Comparison of ENCODE assay signal across 10 mouse cellular contexts in the genomic region with DNA sequence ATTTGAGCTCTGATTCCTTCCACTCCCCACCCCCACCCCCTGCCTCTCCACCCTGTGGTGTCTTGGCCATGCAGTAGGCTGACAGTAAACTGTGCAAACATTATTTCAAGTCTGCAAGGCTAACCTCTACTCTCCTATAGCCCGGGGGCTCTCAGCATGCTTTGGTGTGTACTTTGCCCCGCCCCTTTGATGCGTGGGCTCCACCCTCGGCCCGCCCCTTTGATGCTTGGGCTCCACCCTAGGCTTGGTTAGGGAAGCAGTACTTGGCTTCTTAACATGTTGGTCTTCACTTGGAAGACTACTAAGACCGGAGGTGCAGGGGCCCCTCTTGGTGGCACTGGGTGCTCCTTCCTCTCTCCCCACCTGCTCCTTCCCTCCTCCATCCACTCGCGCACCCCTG. TPM values are rescaled to one million over a fixed set of nuclear protein-coding genes. Genes with fewer than 3 reads are reported as not detected.
A peak's percentile ranks its signal among the peaks of the same experiment; 100 is the strongest.
DNase-seq lines count a peak whose midpoint lies in the region; ATAC-seq and TF ChIP-seq lines count a peak whose summit lies in the region.
"Had no signal": no experiment of that assay in that cellular context is flagged by ENCODE, and none has a peak within 500 bp of the region (broad histone marks: within the 10 kb centered on the region; RNA-seq: fewer than 3 reads in every experiment).

No protein-coding gene starts in this region.

- H3K9ac ChIP-seq in embryonic facial prominence, embryonic 13.5 days, result no peak overlapping the region
- no peak overlapping the region for H3K9ac ChIP-seq in liver, postnatal 0 days (replicated peaks)
- no peak overlapping the region for H3K9ac ChIP-seq in midbrain, embryonic 14.5 days (replicated peaks; ENCODE audit: low read length)
- H3K9ac ChIP-seq: kidney, embryonic 15.5 days had no signal

- no peak overlapping the region for H3K27ac ChIP-seq in embryonic facial prominence, embryonic 13.5 days
- no peak overlapping the region for H3K27ac ChIP-seq in embryonic facial prominence, embryonic 10.5 days (replicated peaks)
- H3K27ac ChIP-seq in liver, postnatal 0 days (ENCODE audit: low read depth), result no peak overlapping the region
- H3K27ac ChIP-seq in midbrain, embryonic 14.5 days (replicated peaks; ENCODE audit: low read depth, low read length), result no peak overlapping the region; the same call in 1 of the 2 replicates
- no peak overlapping the region for H3K27ac ChIP-seq in kidney, adult 2 months (ENCODE audit: insufficient read depth, low read depth, low read length)
- H3K27ac ChIP-seq: kidney, embryonic 15.5 days had no signal

- H3K4me2 ChIP-seq in embryonic facial prominence, embryonic 13.5 days, result peak overlapping the region; percentile 91; the same call in 1 of the 2 replicates
- H3K4me2 ChIP-seq in liver, postnatal 0 days (ENCODE audit: low read depth, low read length), result no peak overlapping the region
- peak overlapping the region; percentile 79 for H3K4me2 ChIP-seq in midbrain, embryonic 14.5 days (ENCODE audit: low read length)
- H3K4me2 ChIP-seq: kidney, embryonic 15.5 days had no signal

- H3K36me3 ChIP-seq in embryonic facial prominence, embryonic 13.5 days, result 0 out of 2 replicates have a peak, but pooled peaks cover 3% of the 10 kb centered on the region
- H3K36me3 ChIP-seq in embryonic facial prominence, embryonic 10.5 days (replicated peaks), result no peaks in the 10 kb centered on the region; the same call in 1 of the 2 replicates
- H3K36me3 ChIP-seq in liver, postnatal 0 days (replicated peaks; ENCODE audit: insufficient read depth, low read length), result no peaks in the 10 kb centered on the region
- no peaks in the 10 kb centered on the region for H3K36me3 ChIP-seq in midbrain, embryonic 14.5 days (ENCODE audit: control insufficient read depth, insufficient read depth, low read length)
- H3K36me3 ChIP-seq in kidney, adult 2 months (ENCODE audit: control insufficient read depth, insufficient read depth, low read length), result no peaks in the 10 kb centered on the region
- H3K36me3 ChIP-seq: kidney, embryonic 15.5 days had no signal

- no peak for TF ChIP-seq CTCF in liver, postnatal 0 days (IDR thresholded peaks at IDR 0.05; ENCODE audit: low read depth)
- TF ChIP-seq CTCF in kidney, adult 2 months (conservative IDR thresholded peaks at IDR 0.05; ENCODE audit: insufficient read depth, insufficient read length, low read depth, low read length), result no peak

- no peak for ATAC-seq in embryonic facial prominence, embryonic 13.5 days (ENCODE audit: insufficient number of reproducible peaks, insufficient read depth, low FRiP score, low TSS enrichment, low read depth)
- ATAC-seq in liver, postnatal 0 days, result no peak
- ATAC-seq in midbrain, embryonic 14.5 days (ENCODE audit: low FRiP score, low TSS enrichment), result no peak
- ATAC-seq in activated CD4-positive, CD25-positive, alpha-beta regulatory T cell, adult 4 months, result no peak

- no peak overlapping the region for H3K4me3 ChIP-seq in embryonic facial prominence, embryonic 13.5 days
- H3K4me3 ChIP-seq in embryonic facial prominence, embryonic 10.5 days, result no peak overlapping the region
- no peak overlapping the region for H3K4me3 ChIP-seq in liver, postnatal 0 days (ENCODE audit: low read depth, low read length)
- H3K4me3 ChIP-seq in midbrain, embryonic 14.5 days (replicated peaks; ENCODE audit: low read depth, low read length), result no peak overlapping the region
- no peak overlapping the region for H3K4me3 ChIP-seq in kidney, adult 2 months (ENCODE audit: insufficient read depth, low read depth, low read length)
- H3K4me3 ChIP-seq: kidney, embryonic 15.5 days had no signal

- no peak for TF ChIP-seq POLR2A in kidney, adult 2 months (IDR thresholded peaks at IDR 0.05; ENCODE audit: low read depth, low read length)

- H3K27me3 ChIP-seq in embryonic facial prominence, embryonic 13.5 days, result peaks cover 35% of the 10 kb centered on the region
- peaks cover 42% of the 10 kb centered on the region for H3K27me3 ChIP-seq in embryonic facial prominence, embryonic 10.5 days (replicated peaks; ENCODE audit: low read depth, poor library complexity, severe bottlenecking)
- peaks cover 52% of the 10 kb centered on the region for H3K27me3 ChIP-seq in liver, postnatal 0 days (ENCODE audit: insufficient read depth, low read length)
- H3K27me3 ChIP-seq in midbrain, embryonic 14.5 days (ENCODE audit: control insufficient read depth, insufficient read depth, low read length), result peaks cover 12% of the 10 kb centered on the region; the same call in 1 of the 2 replicates
- H3K27me3 ChIP-seq in kidney, adult 2 months (replicated peaks; ENCODE audit: control insufficient read depth, insufficient read depth, low read length), result peaks cover 5% of the 10 kb centered on the region

- TF ChIP-seq EP300 in liver, postnatal 0 days (IDR thresholded peaks at IDR 0.05; ENCODE audit: low read depth), result no peak

- DNase-seq in embryonic facial prominence, embryonic 10.5 days (ENCODE audit: low spot score), result no peak
- DNase-seq in liver, result peak; percentile 13
- no peak for DNase-seq in liver, postnatal 0 days
- DNase-seq in brain, adult 2 months (ENCODE audit: low read depth, low spot score), result peak; percentile 61
- no peak for DNase-seq in midbrain, embryonic 14.5 days
- no peak for DNase-seq in kidney, adult 2 months
- DNase-seq: gastrocnemius, postnatal 36 days had no signal

- H3K4me1 ChIP-seq in embryonic facial prominence, embryonic 13.5 days, result peaks cover 60% of the 10 kb centered on the region
- H3K4me1 ChIP-seq in embryonic facial prominence, embryonic 10.5 days, result peaks cover 48% of the 10 kb centered on the region
- peaks cover 9% of the 10 kb centered on the region for H3K4me1 ChIP-seq in liver, postnatal 0 days (ENCODE audit: insufficient read depth)
- H3K4me1 ChIP-seq in midbrain, embryonic 14.5 days (ENCODE audit: control insufficient read depth, insufficient read depth, low read length), result peaks cover 59% of the 10 kb centered on the region
- no peaks in the 10 kb centered on the region for H3K4me1 ChIP-seq in kidney, adult 2 months (ENCODE audit: control insufficient read depth, insufficient read depth, low read length)

- H3K9me3 ChIP-seq in embryonic facial prominence, embryonic 13.5 days, result no peaks in the 10 kb centered on the region
- no peaks in the 10 kb centered on the region for H3K9me3 ChIP-seq in embryonic facial prominence, embryonic 10.5 days
- no peaks in the 10 kb centered on the region for H3K9me3 ChIP-seq in liver, postnatal 0 days (ENCODE audit: low read length)
- H3K9me3 ChIP-seq in midbrain, embryonic 14.5 days (ENCODE audit: control insufficient read depth, low read length), result no peaks in the 10 kb centered on the region
- H3K9me3 ChIP-seq: kidney, embryonic 15.5 days had no signal

- 61% methylated on average over 8 of the region's 8 CpGs for WGBS in embryonic facial prominence, embryonic 13.5 days
- 62% methylated on average over 8 of the region's 8 CpGs for WGBS in embryonic facial prominence, embryonic 10.5 days
- WGBS in liver, postnatal 0 days (ENCODE audit: insufficient replicate concordance), result 57% methylated on average over 8 of the region's 8 CpGs
- 67% methylated on average over 8 of the region's 8 CpGs for WGBS in midbrain, embryonic 14.5 days
- WGBS in kidney, adult 2 months, result 60% methylated on average over 8 of the region's 8 CpGs

RNA-seq across cellular contexts. Expression of gene Adcy5, which starts 4.9 kb away (rescaled TPM):
- 3.0 and 3.9 TPM in 2 replicates for polyA plus RNA-seq in embryonic facial prominence, embryonic 13.5 days (2015; fragmentation: Nextera tagmentation; extraction: Ambion mirVana)
- polyA plus RNA-seq in embryonic facial prominence, embryonic 10.5 days (2016; fragmentation: Nextera tagmentation; extraction: Ambion mirVana), result 0.48 and 0.70 TPM in 2 replicates
- polyA plus RNA-seq in liver, postnatal 0 days (2015; fragmentation: Nextera tagmentation; extraction: Ambion mirVana), result 0.28 and 0.39 TPM in 2 replicates
- 8.4 and 8.7 TPM in 2 replicates for polyA plus RNA-seq in midbrain, embryonic 14.5 days (2014; fragmentation: Nextera tagmentation; extraction: Ambion mirVana)
- polyA plus RNA-seq in activated CD4-positive, CD25-positive, alpha-beta regulatory T cell, adult 4 months (2017; shearing (Covaris generic)), result under 1 TPM; 0.19 to 0.22 TPM
- polyA plus RNA-seq in kidney, adult 2 months (2012; rRNA removed), result 5.7 and 7.6 TPM in 2 replicates

Comparison
In these comparisons a context has a peak if more than half of its experiments do, and no peak if none do; other contexts are left out.
1. DNase-seq: peak in liver (single experiment) and brain, adult 2 months (single experiment); none in embryonic facial prominence, embryonic 10.5 days (single experiment), liver, postnatal 0 days (single experiment), midbrain, embryonic 14.5 days (single experiment) and kidney, adult 2 months (single experiment).